Mouse (Mus musculus) urinary bladder, postnatal 14 days (tissue): ENCODE measurements around the gene Dus1l.
"Not testable (repeated sequence)": the region's sequence is repeated elsewhere in the genome, so short reads cannot be mapped to it uniquely, and the experiment has no call there.

Experiments
- DNase-seq: peaks from one replicate; pipeline ENCODE4 v3.0.0; 2021; ENCODE audit warnings: low spot score

Dus1l gene

GRCm38 (mm10) chr11:120777123-120777522 is 19.1 kb downstream of the Dus1l start:
- DNase-seq: no peak

- DNase-seq: peak; percentile 97
Observed at GRCm38 (mm10) chr11:120775774-120776469, 20.3 kb downstream of the Dus1l start.

- no peak for DNase-seq
Observed at GRCm38 (mm10) chr11:120773463-120774190, 22.6 kb downstream of the Dus1l start.

- no peak for DNase-seq
Observed at GRCm38 (mm10) chr11:120772749-120773148, 23.5 kb downstream of the Dus1l start.

GRCm38 (mm10) chr11:120768206-120768605 is 28.0 kb downstream of the Dus1l start:
- no peak for DNase-seq

- DNase-seq: not testable (repeated sequence)
Observed at GRCm38 (mm10) chr11:120767023-120767422, 29.2 kb downstream of the Dus1l start.

GRCm38 (mm10) chr11:120763121-120763999 is 32.8 kb downstream of the Dus1l start:
- DNase-seq: not testable (repeated sequence)

GRCm38 (mm10) chr11:120762672-120763041 is 33.5 kb downstream of the Dus1l start, which contains the start of gene Hmga1b:
Gene Hmga1b, plus strand, starts transcription at chr11:120762794.
- DNase-seq: not testable (repeated sequence)

GRCm38 (mm10) chr11:120761811-120762671 is 34.2 kb downstream of the Dus1l start:
- DNase-seq: no peak

GRCm38 (mm10) chr11:120760236-120760635 is 36.0 kb downstream of the Dus1l start:
- no peak for DNase-seq

- DNase-seq: no peak
Observed at GRCm38 (mm10) chr11:120751606-120752005, 44.6 kb downstream of the Dus1l start.

- DNase-seq: peak; percentile 40
Observed at GRCm38 (mm10) chr11:120749430-120749829, 46.8 kb downstream of the Dus1l start.

GRCm38 (mm10) chr11:120747974-120748373 is 48.2 kb downstream of the Dus1l start:
- no peak for DNase-seq

GRCm38 (mm10) chr11:120744121-120744701 is 52.0 kb downstream of the Dus1l start:
- no peak for DNase-seq

- DNase-seq: no peak
Observed at GRCm38 (mm10) chr11:120740981-120741380, 55.2 kb downstream of the Dus1l start.
